Mouse (Mus musculus): ENCODE data around the gene Rit1.
"Not testable (repeated sequence)": the region's sequence is repeated elsewhere in the genome, so short reads cannot be mapped to it uniquely, and the experiment has no call there.

Gene Rit1

DNA sequence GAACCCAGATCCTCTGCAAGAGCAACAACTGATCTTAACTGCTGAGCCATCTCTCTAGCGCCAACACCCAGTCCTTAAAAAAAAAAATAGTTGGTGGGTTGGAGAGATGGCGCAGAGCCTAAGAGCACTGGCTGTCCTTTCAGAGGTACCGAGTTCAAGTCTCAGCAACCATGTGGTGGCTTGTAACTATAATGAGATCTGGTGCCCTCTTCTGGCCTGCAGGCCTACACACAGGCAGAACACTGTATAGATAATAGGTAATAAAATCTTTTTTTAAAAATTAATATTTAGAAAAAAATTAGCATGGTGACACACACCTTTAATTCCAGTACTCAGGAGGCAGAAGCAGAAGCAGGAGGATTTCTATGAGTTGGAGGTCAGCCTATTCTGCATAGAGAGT, 23.5 kb downstream of the Rit1 start:
- no peak for DNase-seq

DNA sequence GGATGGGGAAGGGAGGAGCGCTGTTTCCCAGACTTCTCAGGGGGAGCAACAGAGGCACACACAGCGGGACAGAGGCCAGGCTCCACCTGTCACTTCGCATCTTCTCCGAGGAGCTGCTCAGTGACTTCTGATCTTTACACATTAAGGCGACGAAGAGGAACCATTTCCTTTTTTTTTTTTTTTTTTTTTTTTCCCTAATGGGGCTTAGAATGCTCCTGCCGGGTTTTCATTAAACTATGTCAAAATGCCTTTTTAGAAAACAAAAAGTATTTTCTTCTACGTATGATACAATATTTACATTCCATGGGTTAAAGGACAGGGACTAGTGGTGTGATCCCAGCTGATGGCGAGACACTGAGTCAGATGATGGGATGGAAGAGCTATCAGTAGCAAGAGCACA, 28.9 kb downstream of the Rit1 start:
- no peak for DNase-seq

DNA sequence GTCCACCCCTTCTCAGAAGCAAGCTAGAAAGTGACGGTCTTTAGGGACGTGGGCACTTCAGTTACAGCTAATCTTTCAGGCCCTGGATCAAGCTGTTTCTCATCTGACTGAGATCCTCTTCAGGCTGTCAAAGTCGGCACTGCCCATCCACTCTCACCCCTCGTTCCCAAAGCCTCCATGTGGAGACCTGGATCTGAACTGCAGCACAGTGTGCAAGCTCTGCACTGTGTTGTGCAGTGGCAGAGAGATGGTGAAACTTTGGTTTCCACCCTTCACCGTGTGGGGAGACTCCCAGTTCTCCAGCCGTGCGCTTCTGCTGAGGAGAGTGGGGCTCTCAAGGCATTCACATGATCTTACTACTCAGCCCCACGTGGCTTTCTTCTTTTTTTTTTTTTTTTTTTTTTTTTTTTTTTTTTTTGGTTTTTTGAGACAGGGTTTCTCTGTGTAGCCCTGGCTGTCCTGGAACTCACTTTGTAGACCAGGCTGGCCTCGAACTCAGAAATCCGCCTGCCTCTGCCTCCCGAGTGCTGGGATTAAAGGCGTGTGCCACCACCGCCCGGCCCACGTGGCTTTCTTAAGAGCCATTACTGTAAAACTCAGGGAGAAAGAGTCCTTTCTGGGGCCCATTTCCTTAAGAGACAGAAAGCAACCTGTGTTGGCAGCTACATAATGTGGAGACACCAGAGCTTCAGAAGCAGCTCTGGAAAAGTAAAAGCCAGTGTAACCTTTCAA, 29.7 kb downstream of the Rit1 start:
- no peak for DNase-seq

DNA sequence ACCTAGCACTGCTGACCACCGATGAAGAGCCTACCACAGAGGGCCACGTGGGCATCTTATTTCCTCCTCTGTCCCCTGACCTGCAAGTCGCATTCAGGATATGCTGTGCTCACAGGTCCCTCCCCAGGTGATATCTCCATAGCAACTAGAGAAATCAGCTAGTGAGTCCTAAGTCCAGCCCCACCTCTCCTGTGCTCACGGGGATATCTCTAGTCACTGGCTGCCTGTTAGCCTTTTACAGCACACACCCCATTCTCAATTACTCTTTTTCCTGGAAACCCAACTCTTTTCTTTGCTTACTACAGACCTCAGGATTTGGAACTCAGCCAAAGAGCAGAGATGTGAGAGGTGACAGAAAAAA, 30.2 kb downstream of the Rit1 start:
- no peak for DNase-seq

DNA sequence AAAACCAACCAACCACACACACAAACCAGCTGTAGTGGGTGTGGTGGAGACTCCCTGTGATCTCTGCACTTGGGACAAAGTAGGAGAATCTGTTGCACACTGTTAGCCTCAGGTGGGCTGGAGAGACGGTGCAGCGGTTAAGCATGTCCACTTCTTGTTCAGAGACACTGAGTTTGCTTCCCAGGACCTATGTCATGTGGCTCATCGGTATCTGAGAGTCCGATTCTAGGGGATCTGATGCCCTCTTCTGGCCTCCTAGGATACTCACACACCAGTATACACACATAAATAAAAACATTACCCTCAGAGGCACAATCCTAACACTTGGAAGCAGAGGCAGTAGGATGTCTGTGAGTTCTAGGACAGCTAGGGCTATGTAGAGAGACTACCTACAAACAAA, 37.6 kb downstream of the Rit1 start:
- DNase-seq, result no peak

DNA sequence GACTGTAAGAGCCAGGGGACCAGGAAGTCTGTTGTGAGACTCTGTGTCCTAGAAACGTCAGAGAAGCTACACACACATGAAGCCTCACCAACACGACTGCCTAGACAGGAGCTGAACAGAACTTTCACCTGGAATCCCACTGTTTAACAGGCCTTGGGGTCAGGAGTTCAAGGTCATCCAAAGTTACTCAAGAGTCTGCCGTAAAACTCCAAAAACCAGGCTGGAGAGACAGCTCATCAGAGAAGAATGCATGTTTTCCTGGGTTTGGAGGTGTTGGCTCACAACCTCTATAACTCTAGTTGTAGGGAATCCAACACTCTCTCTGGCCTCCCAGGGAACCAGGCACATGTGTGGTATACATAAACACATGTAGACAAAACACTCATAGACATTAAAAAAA, 38.9 kb downstream of the Rit1 start:
- DNase-seq, result no peak

DNA sequence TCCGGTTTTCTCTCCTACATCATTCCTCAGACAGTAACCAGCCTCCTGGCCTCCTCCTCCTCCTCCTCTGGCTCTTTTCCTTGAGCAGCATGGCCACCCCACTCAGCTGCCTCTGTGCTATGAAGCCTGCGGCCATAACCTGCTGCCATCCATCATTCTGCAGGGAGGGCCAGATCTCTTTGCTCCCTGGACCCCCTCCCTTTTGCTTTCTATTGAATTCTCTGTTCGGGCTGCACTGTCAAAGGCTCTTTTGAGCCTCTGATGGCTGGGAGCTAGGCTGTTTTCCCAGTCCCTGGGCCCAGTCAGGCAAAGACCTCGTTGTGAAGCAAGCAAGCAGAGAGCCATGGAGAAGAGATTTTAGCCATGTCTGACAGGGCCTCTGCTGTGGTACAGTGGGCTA, 39.6 kb downstream of the Rit1 start:
- DNase-seq, result no peak

DNA sequence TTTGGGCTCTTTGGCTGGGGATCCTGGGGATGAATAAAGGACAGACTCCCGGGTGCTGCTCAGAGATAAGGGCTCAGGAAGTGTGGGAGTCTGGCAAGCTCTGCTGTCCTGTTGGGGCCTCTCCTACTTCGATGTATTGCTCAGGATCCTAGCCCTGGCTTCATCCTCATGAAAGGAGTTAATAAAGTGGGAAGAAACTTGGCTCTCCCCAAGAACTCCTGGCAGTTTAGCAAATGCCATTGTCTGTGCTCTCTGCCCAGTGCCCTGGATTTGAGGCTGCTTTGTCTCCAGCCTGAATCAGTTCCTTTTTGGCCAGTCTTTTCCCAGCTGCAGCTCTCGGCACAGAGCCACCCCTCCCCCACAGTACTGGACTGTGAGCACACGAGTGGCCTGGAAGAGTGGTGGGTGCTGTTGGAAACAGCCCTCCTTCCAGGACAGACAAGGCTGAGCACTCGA, 41.4 kb downstream of the Rit1 start:
- no peak for DNase-seq

DNA sequence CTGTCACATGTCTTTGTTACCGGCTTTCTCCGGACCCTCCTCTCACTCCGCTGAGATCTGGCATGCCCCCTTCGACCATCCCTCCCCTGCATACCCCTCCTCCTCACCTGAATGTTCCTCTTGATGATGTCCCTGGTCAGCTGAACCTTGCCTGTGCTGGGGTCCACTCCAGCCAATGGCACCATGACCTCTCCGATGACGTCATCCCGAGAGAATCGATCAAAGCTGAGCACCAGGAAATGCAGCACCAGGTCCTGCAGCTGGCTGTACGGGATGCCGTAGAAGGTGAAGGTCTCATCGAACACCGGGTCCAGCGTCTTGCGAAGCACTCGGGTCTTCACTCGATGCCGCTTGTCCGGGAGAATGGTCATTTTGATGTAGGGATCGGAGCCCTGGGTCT, 45.0 kb downstream of the Rit1 start:
- DNase-seq, result no peak

DNA sequence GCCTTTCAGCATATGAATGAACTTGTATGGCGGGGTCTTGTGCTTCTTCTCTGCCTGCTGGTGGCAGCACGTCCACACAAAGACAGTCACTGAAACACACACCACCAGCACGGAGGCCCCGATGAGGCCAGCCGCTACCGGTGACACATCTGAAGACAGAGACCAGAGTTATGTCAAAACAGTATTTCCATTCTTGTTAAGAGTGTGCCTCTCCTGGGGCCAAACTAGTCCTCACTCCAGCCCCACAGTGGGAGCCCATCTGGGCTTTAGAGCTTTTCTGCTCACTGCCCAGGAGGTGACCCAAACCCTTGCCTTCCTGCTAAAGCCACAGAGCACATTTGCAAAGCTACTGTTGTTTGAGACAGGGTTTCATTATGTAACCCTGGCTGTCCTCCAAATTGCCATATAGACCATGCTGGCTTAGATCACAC, 45.8 kb downstream of the Rit1 start:
- no peak for DNase-seq

DNA sequence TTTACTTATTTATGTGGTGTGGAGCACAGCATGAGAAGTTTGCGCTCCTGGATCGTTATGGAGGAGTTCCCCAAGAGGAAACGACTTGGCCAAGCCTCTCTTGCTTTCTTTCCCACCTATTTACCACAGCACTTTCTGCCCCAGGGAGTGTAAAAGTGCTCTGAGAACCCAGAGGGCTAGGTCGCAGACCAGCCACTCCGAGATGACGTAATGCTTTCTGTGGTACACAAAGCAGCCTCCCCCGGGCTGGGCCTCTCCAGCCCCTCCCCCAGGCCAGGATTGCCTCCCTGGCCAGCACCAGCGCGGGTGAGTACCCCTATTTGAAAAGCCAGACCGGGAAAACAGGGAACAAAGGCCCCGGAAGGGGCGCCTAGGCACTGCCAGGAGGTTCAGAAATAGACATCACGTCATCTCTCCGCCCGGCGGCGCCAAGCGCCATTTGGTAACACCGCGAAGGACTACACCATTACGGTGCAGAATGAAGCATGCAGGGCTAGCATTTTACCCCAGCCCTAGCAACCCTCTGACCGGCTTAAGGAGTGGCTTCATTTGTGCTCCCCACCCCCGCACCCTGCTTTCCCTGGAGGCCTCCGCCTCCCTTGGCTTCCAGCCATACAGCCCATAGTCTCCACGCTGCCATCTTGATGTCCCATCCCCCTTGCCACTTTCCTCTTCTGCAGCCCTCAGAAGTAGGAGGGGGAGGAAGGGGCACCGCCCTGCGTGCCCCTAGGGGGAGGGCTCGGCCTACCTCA, 54.7 kb downstream of the Rit1 start:
- peak; percentile 37 for DNase-seq

DNA sequence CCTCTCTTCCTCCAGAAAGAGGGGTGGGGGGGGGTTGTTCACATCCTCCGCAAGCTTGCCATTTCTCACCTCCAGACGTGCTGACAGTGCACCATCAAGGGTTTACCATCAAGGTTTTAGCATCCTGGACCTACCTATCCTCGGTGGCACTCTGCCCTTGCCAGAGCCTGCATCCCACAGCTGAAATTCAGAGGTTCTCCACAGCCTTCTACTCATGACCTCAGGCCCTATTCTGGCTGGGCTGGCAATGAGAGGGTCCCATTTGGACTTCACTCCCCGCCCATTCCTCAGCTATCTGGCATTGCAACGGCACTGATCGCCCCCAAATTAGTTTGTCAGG, 55.3 kb downstream of the Rit1 start:
- not testable (repeated sequence) for DNase-seq

DNA sequence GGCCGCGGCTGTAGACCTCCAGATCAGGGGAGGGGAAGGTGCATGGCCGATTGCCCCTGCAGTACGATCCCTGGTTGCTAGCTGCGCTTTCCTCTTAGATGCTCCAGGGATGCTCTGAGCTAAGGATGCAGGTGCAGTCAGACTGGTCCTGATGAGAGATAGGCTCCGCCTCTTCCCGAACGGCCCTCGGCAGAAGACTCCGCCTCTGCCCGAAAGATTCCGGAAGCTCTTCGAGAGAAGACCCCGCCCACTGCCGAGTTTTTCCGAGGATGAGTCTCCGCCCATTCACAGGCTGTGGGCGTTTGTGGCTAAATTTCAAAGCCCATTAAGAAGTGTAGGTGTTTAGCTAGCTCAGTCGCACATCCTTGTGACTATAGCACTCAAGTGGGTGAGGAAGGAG, 55.8 kb downstream of the Rit1 start:
- DNase-seq, result peak; percentile 91

DNA sequence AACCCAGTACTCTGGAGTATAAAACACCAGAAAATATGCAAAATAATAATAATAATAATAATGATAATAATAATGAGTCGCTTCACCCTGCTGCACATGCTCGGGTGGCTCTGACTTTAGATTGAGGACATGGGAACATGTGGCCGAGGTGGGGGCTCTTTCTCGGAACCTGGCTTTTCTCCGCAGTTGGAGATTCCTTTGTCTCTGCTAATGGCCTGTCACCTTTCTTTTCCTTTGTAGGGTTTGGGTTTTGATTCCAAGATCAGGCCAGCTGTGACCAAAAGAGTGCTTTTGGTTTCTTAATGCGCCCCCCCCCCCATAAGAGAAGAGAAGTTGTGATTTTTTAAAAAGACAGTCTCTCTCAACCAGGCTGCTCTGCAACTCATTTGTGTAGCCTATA, 56.5 kb downstream of the Rit1 start:
- not testable (repeated sequence) for DNase-seq

DNA sequence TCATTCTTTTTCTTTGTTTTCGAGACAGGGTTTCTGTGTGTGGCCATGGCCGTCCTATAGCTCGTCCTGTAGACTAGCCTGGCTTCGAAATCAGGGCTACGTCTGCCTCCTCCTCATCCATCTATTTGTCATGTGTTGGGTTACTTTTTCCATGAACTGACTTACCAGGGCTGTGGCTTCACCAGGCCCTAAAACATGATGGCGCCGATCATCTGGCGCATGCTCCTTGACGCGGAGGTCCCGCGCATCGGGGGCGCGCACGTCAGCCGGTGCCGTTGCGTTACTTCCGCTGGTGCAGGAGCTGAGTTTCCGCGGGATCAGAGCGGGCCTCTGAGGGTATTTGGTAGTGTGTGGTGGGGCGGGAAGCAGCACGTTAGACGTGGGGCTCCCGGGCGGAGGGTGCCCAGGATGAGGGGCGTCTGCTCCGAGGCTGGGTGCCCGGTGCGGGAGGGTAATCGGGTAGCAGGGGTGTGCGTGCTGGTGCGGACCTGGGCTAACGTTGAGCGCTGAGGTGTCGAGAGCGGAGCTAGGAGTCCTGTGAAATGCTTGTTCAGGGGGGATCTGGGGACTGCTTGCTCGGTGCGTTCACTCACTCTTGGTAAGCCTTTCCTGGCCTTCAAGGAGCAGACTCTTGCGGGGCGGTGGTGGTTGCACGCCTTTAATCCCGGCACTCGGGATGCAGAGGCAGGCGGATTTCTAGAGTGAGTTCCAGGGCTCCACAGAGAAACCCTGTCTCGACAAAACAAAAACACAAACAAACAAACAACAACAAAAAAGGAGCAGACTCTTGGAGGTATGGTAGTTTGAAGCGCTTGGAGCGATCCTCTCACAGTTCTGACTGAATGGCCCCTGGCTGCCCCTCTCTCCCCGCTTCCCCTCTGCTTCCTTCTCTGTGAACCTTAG, 58.6 kb downstream of the Rit1 start, which contains the start of gene Syt11:
TSS of gene Syt11 (minus strand) at position 226 of the 903 bp plus-strand sequence.
- peak; percentile 52 for DNase-seq

All from thymus, postnatal 4 days (tissue).